8 mouse cellular contexts compared by ENCODE assay signal in genomic region chr19:45300691-45301431, GRCm38 (mm10).
DNase-seq lines count a peak whose midpoint lies in the region; ATAC-seq lines count a peak whose summit lies in the region.

No protein-coding gene starts in this region.

- DNase-seq in testis, postnatal 10 days (ENCODE audit: low spot score): peak; percentile 62
- no peak for DNase-seq in testis, postnatal 14 days (ENCODE audit: low spot score)
- peak; percentile 69 to 78 for DNase-seq in cerebellum, postnatal 25 days
- DNase-seq in gastrocnemius, postnatal 25 days: peak; percentile 51
- peak; percentile 66 for DNase-seq in kidney, postnatal 10 days
- DNase-seq in mesoderm, embryonic 11.5 days (ENCODE audit: low read depth, low spot score): peak; percentile 83
- peak; percentile 25 to 35 for DNase-seq in thymus, postnatal 36 days

- ATAC-seq in erythroid progenitor cell, adult 5-6 weeks (replicated peaks; ENCODE audit: low FRiP score, poor library complexity, severe bottlenecking): no peak
